Mouse (Mus musculus) spleen, adult 18-20 months (tissue): Measurements from ENCODE around the gene Tmem259.

ENCODE experiments used
- DNase-seq, 2 experiments: peaks; one replicate each; pipeline ENCODE4 v3.0.0; 2022; ENCODE audit warnings: mixed read lengths in 2 of 2

Tmem259 gene

GRCm38 (mm10) chr10:79986963-79987362 lies 2.8 kb upstream of the Tmem259 start:
- DNase-seq = peak; percentile 86 to 95

DNA sequence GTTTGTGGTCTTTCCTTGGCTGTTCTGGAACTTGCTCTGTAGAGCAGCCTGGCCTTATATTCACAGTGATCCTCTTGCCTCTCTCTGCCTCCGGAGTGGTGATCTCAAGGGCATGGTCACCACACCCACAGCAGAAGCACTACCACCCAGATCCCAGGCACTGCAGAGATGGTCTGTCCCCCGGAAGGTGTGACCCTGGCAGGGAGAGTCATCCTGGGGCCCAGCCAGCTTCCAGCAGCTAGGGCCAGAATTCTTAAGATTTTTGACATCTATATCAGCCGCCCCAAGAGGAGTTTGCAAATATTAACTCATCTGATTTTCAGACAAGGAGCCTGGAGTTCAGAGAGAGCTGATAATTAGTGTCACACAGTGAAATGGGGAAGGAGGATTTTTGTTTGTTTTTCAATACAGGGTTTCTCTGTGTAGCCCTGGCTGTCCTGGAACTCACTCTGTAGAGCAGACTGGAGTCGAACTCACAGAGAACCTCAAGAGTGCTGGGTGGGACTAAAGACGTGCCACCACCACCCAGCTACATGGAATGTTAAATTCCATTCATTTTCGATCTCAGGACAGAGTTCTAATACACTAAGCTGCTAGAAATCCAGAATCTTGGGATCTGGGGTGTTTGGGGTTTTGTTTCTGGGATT lies 2.2 kb upstream of the Tmem259 start:
- DNase-seq = peak in 1 of 2 experiments; percentile 9

DNA sequence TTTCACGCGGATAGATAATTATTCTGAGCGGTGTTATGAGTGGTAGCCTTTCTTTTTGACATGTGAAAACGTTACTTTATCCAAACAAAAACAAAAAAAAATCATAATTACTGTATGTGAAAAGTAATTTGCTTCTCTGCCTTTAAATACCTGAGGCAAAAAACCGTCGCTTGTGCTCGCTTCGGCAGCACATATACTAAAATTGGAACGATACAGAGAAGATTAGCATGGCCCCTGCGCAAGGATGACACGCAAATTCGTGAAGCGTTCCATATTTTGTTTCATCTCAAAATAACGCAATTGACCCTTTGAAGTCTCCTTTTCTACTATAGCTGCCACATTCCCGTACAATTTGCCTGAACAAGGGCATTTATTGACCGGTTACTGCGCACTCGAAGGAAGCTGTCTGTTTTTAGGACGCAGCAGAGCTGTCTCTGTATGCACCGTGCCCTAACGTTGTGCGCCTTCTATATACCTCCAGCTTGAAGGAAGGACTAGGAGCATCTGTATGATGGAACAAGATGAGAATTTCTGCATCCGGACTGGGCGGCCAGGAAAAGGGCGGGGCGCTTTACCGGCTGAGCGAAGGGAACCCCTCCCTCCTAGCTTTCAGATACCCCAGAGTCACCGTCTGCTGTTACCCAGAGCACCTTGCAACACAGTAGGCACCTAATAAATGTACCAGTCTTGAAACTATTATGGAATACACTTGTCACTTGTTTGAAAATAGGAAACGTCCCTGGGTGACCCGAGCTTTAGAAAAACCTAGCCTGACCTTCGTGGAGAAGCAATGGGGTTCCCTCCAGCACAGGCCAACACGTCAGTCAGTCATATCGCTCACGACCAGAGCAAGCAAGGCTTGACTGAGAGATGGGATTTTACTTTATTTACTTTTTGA lies 1.5 kb upstream of the Tmem259 start:
- peak; percentile 73 to 79 for DNase-seq

GRCm38 (mm10) chr10:79984871-79985270 lies 741 bp upstream of the Tmem259 start:
- peak; percentile 91 to 93 for DNase-seq

GRCm38 (mm10) chr10:79983670-79984069 lies 460 bp downstream of the Tmem259 start:
- peak; percentile 59 to 69 for DNase-seq

- no peak for DNase-seq
Observed at GRCm38 (mm10) chr10:79983205-79983604, 925 bp downstream of the Tmem259 start.

- no peak for DNase-seq
Observed at GRCm38 (mm10) chr10:79979401-79980155, 4.6 kb downstream of the Tmem259 start.

GRCm38 (mm10) chr10:79978061-79978460 lies 6.1 kb downstream of the Tmem259 start:
- DNase-seq = no peak

DNA sequence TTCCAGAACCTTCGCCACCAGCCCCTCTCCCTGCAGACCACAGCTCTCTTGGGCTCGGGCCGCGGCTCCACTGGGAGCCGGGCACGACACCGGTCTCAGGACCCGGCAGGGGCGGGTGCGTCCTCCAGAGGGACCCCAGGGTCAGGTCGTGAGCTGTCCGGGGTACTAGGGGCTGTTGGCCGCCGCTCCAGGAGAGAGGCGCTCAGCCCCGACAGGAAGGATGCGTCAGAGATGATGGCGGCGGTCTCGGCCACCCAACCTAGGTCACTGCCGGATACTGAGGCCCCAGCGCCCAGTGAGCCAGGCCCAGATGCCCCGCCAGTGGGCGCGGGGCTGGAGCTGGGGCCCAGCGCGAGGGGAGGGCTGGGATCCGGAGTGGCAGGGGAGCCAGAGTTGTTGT lies 6.8 kb downstream of the Tmem259 start:
- no peak for DNase-seq

DNA sequence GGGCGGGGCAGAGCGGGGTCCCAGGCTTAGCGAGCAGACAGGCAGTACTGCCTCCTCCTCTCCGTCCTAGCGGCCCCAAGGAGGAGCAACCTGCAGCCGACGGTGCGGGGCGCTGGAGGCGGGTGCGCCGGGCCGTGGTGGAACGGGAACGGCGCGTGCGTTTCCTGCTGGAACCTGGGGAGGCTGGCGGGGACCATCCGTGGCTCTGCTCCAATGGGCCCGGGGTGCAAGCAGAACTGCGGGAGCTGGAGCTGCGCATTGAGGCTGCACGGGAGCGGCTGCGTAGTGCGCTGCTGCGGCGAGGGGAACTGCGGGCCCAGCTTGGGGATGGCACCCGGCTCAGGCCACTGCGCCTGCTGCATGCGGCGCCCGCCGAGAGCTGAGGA lies 7.4 kb downstream of the Tmem259 start:
- no peak for DNase-seq

DNA sequence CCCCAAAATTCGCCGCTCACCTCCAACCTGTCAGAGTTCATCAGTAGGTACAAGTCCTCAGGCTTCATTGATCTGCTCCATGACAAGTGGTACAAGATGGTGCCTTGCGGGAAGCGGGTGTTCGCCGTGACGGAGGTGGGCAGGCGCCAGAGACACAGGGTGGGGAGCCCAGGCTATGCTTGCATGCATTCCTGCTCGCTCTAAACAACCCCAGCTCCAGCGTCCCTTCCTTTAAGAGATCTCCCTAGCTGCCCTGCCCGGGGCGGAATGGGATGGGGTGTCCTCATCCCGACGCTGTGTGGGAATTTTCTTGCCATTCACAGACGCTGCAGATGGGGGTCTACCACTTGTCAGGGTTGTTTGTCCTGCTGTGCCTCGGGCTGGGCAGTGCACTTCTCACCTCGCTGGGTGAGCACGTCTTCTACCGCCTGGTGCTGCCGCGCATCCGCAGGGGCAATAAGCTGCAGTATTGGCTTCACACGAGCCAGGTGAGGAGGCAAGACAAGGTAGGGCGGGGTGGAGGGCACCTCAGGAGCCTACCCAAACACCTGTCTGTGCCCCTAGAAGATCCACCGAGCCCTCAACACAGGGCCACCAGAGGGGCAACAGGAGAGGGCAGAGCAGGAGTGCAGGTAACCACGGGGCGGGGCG lies 7.9 kb downstream of the Tmem259 start:
- no peak for DNase-seq

DNA sequence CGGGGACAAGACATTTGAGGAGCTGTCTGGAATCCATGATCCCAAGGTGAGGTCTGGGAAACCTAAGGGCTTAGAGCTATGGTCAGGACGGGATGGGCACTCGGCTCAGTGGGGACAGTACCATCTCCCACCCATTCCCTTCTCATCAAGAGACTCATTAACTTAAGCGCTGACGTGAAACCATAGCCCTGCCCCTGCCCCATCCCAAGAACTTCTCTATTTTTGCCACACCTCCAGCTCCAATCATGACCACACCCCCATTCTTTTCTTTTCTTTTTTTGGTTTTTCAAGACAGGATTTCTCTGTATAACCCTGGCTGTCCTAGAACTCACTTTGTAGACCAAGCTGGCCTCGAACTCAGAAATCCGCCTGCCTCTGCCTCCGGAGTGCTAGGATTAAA lies 9.5 kb downstream of the Tmem259 start:
- DNase-seq = no peak

GRCm38 (mm10) chr10:79974087-79974486 lies 10.0 kb downstream of the Tmem259 start:
- DNase-seq = no peak

DNA sequence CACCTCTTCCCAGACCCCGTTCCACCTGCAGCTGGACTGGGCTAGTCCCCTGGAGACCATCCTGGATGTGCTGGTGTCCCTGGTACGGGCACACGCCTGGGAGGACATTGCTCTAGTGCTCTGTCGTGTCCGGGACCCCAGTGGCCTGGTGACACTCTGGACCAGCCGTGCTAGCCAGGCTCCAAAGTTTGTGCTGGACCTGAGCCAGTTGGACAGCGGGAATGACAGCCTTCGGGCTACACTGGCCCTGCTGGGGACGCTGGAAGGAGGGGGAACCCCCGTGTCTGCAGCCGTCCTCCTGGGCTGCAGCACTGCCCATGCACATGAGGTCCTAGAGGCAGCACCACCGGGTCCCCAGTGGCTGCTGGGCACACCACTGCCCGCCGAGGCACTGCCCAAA lies 11.3 kb downstream of the Tmem259 start:
- no peak for DNase-seq

- DNase-seq = no peak
Observed at GRCm38 (mm10) chr10:79971183-79971497, 13.0 kb downstream of the Tmem259 start.

- DNase-seq = no peak
Observed at GRCm38 (mm10) chr10:79970415-79971182, 13.5 kb downstream of the Tmem259 start, which contains the start of gene Grin3b. Gene Grin3b (plus strand): TSS chr10:79970715.

DNA sequence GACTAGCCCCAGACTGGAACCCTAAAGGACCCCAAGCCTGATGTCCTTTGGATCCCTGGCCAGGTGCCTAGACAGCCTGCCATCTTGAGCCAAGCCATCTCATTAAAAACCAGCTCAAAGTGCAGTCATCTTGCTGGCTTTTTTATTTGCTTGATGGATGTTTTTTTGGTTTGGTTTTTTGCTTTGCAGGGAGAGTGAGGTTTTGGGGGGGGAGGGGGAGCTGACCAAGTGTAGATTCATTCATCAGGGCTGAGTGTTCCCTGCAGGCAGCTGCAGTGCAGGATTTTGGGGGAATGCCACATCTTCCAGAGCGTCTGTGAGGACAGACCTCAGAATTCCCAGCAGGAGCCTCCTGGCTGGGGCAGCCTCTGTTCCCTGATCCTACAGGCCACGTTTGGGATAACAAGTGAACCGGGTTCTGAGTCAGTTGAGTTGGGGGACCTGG lies 15.0 kb downstream of the Tmem259 start:
- no peak for DNase-seq

DNA sequence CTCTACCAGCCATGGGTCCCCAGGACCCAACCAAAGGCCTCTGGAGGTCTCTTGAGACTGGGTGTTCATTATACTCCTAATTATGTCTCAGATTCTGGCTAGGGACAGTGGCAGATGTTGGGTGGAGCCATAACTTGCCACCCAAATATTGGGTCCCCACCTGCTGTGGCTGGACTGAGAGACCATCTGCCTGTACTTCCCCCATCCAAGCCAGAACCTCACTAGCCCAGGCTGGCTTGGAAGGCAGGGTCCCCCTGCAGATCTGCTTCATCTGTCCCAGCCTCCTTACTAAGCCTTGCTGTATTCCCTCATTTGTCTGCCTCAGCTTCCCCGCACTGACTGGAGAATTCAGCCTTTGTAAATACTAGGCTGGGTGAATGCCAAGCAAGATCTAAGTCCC lies 15.9 kb downstream of the Tmem259 start:
- DNase-seq = no peak

GRCm38 (mm10) chr10:79966886-79967400 lies 17.2 kb downstream of the Tmem259 start:
- DNase-seq = no peak

DNA sequence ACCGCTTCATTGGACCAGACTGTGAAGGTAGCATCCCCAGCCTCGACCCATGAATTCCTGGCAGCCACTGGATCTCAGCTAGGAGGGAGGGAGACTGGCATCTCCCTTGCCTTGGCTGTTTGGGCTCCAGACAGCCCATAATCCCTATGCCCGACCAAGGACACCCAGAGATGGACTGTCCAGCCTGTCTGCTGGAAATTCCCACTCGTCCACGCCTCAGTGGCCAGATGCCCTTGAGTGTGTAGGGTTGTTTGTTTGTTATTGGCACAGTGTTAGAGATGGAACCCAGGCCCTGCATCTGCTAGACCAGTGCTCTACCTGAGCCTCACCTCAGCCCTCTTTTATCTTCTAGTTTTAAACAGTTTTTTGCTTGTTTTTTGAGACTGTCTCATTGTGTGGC lies 18.8 kb downstream of the Tmem259 start:
- no peak for DNase-seq

GRCm38 (mm10) chr10:79964727-79965126 lies 19.4 kb downstream of the Tmem259 start:
- DNase-seq = no peak
